Mouse (Mus musculus) adipocyte (in vitro differentiated cells): ENCODE measurements around the gene Mindy4.

Experiments
- DNase-seq: peaks from one replicate; pipeline ENCODE4 v3.0.0-alpha.2; 2016; ENCODE audit warnings: low spot score

Mindy4 gene

GRCm38 (mm10) chr6:55207786-55208185, 4.6 kb downstream of the Mindy4 start:
- DNase-seq: no peak

- DNase-seq: no peak
Observed at GRCm38 (mm10) chr6:55210423-55211365, 7.5 kb downstream of the Mindy4 start.

GRCm38 (mm10) chr6:55214541-55214940, 11.4 kb downstream of the Mindy4 start:
- peak; percentile 86 for DNase-seq

- DNase-seq: no peak
Observed at GRCm38 (mm10) chr6:55218232-55218631, 15.0 kb downstream of the Mindy4 start.

DNA sequence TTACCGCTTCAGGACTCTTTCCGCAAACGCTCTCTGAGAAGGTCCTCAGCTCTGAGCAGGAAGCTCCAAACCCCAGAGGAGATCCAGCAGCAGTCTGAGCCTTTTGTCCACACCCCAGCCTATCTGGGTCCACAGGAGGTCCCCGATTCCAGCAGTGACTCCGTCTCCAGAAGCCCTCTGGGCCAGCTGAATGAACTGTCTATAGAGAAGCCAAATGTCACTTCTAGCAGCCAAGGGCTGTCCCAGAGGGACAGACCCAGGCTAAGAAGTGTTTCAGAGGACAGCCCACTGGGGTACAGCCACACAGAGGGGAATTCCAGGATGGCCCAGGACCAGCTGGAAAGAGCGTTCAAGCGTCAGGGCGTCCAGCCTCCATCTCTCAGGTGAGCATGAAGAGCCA, 20.8 kb downstream of the Mindy4 start:
- DNase-seq: no peak

- DNase-seq: no peak
Observed at GRCm38 (mm10) chr6:55230048-55230447, 26.9 kb downstream of the Mindy4 start.

DNA sequence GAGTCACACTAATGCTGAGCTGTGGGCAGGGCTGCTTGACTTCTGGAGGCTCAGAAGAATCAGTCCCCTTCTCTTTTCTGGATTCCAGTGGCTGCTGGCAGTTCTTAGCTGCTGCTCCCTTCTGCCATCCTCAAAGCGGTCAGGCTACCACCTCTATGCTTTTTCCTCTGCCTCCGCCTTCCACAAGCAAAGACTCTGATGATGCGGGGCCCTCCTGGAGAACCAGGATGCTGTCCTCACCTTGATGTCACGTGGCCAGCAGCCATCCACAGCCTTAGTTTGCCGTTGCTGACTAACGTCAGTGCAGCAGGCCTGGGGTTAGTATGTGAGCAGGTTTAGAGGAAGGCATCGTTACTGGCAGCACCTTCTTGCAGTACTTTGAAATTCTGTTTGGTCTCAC, 28.9 kb downstream of the Mindy4 start:
- no peak for DNase-seq

- DNase-seq: peak; percentile 93
Observed at GRCm38 (mm10) chr6:55232524-55233264, 29.5 kb downstream of the Mindy4 start.

GRCm38 (mm10) chr6:55233326-55233725, 30.1 kb downstream of the Mindy4 start:
- no peak for DNase-seq

GRCm38 (mm10) chr6:55234636-55235035, 31.5 kb downstream of the Mindy4 start:
- no peak for DNase-seq

- DNase-seq: no peak
Observed at GRCm38 (mm10) chr6:55235733-55236132, 32.5 kb downstream of the Mindy4 start.

DNA sequence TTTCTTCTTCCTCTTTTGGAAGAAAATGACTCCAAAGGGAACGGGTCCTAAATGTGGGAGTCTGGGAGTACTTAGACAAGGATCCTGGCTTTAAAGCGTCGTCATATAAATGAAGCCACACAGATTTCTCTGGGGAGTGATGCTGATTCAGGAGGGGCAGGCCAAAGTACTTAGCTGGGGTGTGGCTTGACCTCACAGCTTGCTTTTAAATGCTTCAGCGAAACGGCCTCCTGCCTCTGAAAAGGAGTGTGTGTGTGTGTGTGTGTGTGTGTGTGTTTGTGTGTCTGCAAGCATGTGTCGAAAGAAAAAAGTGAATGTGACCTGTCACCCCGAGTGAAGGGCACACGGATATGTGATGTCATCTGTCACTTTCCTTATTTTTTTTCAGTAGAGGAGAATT, 36.7 kb downstream of the Mindy4 start:
- peak; percentile 27 for DNase-seq

GRCm38 (mm10) chr6:55240591-55241260, 37.5 kb downstream of the Mindy4 start:
- no peak for DNase-seq

- no peak for DNase-seq
Observed at GRCm38 (mm10) chr6:55241479-55241878, 38.3 kb downstream of the Mindy4 start.

DNA sequence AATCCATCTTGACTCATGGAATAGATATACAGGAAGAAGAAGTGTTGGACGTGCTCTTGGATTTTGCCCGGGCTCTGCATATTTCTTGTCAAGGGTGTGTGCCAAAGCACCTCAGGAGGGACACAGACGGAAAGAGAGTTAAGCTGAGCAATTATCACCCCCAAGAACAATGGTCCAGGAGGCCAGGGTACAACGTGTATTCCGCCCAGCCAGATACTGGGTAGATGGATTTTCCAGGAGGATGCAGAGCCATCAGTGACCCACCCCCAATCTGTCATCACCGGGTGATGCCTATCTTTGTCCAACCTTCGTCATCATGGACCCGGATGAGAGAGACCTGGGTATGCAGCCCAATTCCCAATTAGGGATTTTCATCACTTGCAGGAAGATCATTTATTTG, 42.5 kb downstream of the Mindy4 start:
- no peak for DNase-seq

DNA sequence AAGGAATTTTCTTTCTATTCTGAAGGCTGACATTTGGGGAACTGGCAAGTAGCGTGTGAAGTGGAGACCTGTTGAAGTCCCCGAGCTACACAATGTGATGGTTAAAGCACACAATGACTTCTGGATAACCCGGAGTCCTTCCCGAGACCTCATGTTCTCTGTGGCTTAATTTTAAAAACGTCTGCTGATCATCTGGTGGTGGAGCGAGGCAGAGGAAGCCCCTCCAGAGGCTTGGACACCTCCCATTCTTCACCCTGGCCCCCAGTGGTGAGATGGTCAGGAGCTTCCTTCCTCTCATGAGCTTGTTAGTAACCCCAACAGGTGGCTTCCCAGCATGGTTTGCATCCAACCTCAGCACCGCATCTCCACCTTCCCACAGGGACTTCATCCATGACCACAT, 43.3 kb downstream of the Mindy4 start:
- no peak for DNase-seq

DNA sequence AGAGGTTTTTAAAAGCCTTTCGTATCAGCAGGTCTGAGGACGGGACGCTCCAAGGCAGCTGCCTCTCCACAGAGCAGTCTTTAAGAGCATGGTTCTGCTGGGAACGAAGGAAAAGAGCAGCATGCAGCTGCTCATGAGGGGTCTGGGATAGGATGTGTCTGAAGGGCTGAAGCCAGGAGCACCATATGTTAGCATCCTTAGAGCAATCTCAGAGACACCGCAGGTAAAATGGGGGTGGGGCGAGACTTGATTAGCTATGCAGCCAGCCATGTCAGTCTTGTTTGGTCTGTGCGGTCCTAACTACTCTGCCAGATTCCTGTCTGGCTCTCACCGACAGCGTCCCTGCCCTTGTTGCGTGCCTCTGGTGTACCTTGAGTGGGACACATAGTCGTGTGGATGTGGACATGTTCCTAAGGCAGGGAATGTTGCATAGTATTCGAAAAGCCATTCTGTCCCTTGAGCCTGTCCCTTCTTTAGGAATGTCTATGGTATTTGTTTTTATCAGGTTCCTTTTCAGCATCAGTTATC, 43.8 kb downstream of the Mindy4 start:
- DNase-seq: no peak

GRCm38 (mm10) chr6:55249263-55249662, 46.1 kb downstream of the Mindy4 start:
- no peak for DNase-seq

GRCm38 (mm10) chr6:55250809-55251208, 47.6 kb downstream of the Mindy4 start:
- peak; percentile 92 for DNase-seq

DNA sequence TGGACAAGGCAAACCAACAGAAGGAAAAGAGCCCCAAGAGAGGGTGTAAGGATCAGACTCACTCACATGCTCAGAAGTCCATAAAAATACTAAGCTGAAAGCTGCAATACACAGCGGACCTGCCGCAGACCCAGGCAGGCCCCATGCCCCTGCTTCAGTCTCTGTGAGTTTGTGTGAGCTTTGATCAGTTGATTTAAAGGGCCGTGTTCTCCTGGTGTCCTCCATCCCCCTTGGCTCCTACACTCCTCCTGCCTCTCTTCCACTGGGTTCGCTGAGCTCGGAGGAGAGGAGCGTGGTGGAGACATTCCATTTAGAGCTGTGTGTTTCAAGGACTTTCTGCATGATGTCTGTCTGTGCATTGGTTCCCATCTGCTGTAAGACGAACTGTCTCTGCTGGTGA, 48.4 kb downstream of the Mindy4 start:
- DNase-seq: no peak

- no peak for DNase-seq
Observed at GRCm38 (mm10) chr6:55252731-55253247, 49.6 kb downstream of the Mindy4 start.
